Mouse (Mus musculus): ENCODE measurements at regions not wholly inside any gene's neighbourhood (a gene's known extent, or its start where the extent isn't known, plus 50 kb on each side); places are given as distances from the start of the nearest gene placed in this dataset.

- no peak for DNase-seq
Observed at GRCm38 (mm10) chr4:106244826-106245510, 71.0 kb upstream of the Usp24 start.

- no peak for DNase-seq
Observed at GRCm38 (mm10) chr4:106246695-106247094, 69.3 kb upstream of the Usp24 start.

- DNase-seq, result no peak
Observed at GRCm38 (mm10) chr4:106247398-106247797, 68.6 kb upstream of the Usp24 start.

GRCm38 (mm10) chr4:106248272-106248671 lies 67.7 kb upstream of the Usp24 start:
- DNase-seq, result no peak

- DNase-seq, result no peak
Observed at GRCm38 (mm10) chr4:106249028-106249782, 66.8 kb upstream of the Usp24 start.

GRCm38 (mm10) chr4:106250048-106250447 lies 66.0 kb upstream of the Usp24 start:
- DNase-seq, result no peak

- no peak for DNase-seq
Observed at GRCm38 (mm10) chr4:106251430-106251829, 64.6 kb upstream of the Usp24 start.

- DNase-seq, result no peak
Observed at GRCm38 (mm10) chr4:106252946-106253345, 63.1 kb upstream of the Usp24 start.

- DNase-seq, result no peak
Observed at GRCm38 (mm10) chr4:106254761-106255475, 61.1 kb upstream of the Usp24 start.

GRCm38 (mm10) chr4:106255959-106256609 lies 59.9 kb upstream of the Usp24 start:
- DNase-seq, result no peak

- DNase-seq, result no peak
Observed at GRCm38 (mm10) chr4:106261404-106261803, 54.6 kb upstream of the Usp24 start.

- DNase-seq, result no peak
Observed at GRCm38 (mm10) chr4:106261901-106262560, 54.0 kb upstream of the Usp24 start.

GRCm38 (mm10) chr4:106262751-106263725 lies 53.0 kb upstream of the Usp24 start:
- DNase-seq, result no peak

Data from lung, postnatal 14 days (tissue).